Mouse (Mus musculus) brain, adult 10 weeks (tissue): ENCODE results near the gene Gm10300. TPM values are rescaled to one million over a fixed set of nuclear protein-coding genes. Genes with fewer than 3 reads are reported as not detected.

Experiments
- polyA plus RNA-seq: library from polyadenylated mRNA; stranded (reverse); fragments of 350-450 nt; fragmentation: Illumina TruSeq; extraction: RNeasy Lipid Tissue Mini Kit (QIAGEN cat#74804); gene quantifications from one replicate; pipeline ENCODE4 v1.2.3, GENCODE M21; 2015; ENCODE audit warnings: low read depth, low replicate concordance

Gm10300 gene
- polyA plus RNA-seq: not detected

DNA sequence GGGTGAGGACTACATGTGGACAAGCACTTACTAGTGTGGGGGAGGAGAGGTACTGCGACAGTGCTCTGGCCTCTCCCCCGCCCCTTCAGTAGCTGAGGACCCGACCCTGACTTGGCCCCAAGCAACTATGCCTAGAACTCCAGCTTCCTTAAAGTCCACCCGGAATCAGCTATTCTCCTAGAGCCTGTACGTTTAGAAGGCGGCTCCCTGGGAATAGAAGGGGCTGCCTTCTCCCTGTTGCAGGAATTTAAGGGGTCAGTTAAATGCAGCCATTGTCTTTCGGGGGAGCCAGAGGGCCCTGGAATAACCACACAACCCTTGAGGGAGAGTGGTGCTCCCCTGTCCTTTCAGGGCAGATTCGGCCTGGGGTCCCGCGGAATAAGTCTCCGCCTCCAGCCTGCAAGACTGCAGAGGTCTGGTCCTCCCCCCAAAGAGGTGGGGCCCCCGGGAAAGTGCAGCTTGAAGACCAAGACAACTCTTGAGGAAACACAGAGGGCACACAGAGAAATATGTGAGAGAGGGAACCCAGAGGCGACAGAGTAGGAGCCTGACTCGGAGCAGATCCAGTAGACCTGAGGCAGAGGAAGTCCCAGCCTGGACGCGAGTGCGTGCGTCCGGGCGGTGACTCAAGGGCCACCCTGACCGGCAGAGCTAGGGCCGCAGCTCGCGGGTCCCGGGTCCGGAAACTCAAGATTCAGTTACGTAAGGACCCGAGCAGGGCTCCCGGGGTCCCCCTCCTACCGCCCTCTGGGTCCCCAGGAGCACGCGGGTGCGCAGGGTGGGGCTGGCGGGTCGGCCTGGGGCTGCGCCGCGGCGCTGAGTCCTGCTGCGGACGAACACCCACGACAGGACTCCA, at the start of gene Gm10300:
Gene Gm10300, plus strand, starts transcription at position 621 of the 856 bp plus-strand sequence.

GRCm38 (mm10) chr4:132074933-132075769, 654 bp downstream of the Gm10300 start, which contains the start of gene Epb41:
Gene Epb41, minus strand, starts transcription at chr4:132075321.

Other genes with a start within 250 kb of the Gm10300 start
- 34.7 TPM for gene Ptpru, start 236.4 kb upstream of the Gm10300 start, polyA plus RNA-seq
- 29.4 TPM for gene Mecr, start 231.2 kb upstream of the Gm10300 start, polyA plus RNA-seq
- 54.9 TPM for gene Srsf4, start 201.1 kb upstream of the Gm10300 start, polyA plus RNA-seq
- 7.2 TPM for gene Tmem200b, start 152.9 kb upstream of the Gm10300 start, polyA plus RNA-seq
- 32.4 TPM for gene Epb41, start 624 bp downstream of the Gm10300 start, polyA plus RNA-seq
- gene Oprd1, start 69.8 kb downstream of the Gm10300 start, polyA plus RNA-seq: 10.1 TPM
- 28.0 TPM for gene Ythdf2, start 137.6 kb downstream of the Gm10300 start, polyA plus RNA-seq
- gene Gmeb1, start 186.9 kb downstream of the Gm10300 start, polyA plus RNA-seq: 14.5 TPM
- 26.8 TPM for gene Taf12, start 199.7 kb downstream of the Gm10300 start, polyA plus RNA-seq
- gene Rab42, start 228.7 kb downstream of the Gm10300 start, polyA plus RNA-seq: 3.0 TPM